Mouse (Mus musculus) thymus, postnatal 4 days (tissue): ENCODE results near the gene AC140267.1.

Experiments
- DNase-seq: peaks from one replicate; pipeline ENCODE4 v3.0.0; 2021

Gene AC140267.1

GRCm38 (mm10) chr15:80235535-80235934 is at the start of gene AC140267.1:
TSS of gene AC140267.1 (plus strand) at chr15:80235835.
- DNase-seq: no peak

- no peak for DNase-seq
Observed at GRCm38 (mm10) chr15:80188927-80189326, 46.7 kb upstream of the AC140267.1 start.

- DNase-seq: no peak
Observed at GRCm38 (mm10) chr15:80190075-80190474, 45.6 kb upstream of the AC140267.1 start.

- no peak for DNase-seq
Observed at GRCm38 (mm10) chr15:80191585-80192245, 43.9 kb upstream of the AC140267.1 start.

GRCm38 (mm10) chr15:80192246-80192585 is 43.4 kb upstream of the AC140267.1 start:
- peak; percentile 63 for DNase-seq

GRCm38 (mm10) chr15:80192847-80193246 is 42.8 kb upstream of the AC140267.1 start:
- no peak for DNase-seq

GRCm38 (mm10) chr15:80199556-80199955 is 36.1 kb upstream of the AC140267.1 start:
- DNase-seq: no peak

- DNase-seq: no peak
Observed at GRCm38 (mm10) chr15:80202111-80202775, 33.4 kb upstream of the AC140267.1 start.

GRCm38 (mm10) chr15:80203406-80203805 is 32.2 kb upstream of the AC140267.1 start:
- peak; percentile 81 for DNase-seq

- no peak for DNase-seq
Observed at GRCm38 (mm10) chr15:80206057-80206565, 29.5 kb upstream of the AC140267.1 start.

- DNase-seq: no peak
Observed at GRCm38 (mm10) chr15:80208446-80208845, 27.2 kb upstream of the AC140267.1 start.

GRCm38 (mm10) chr15:80213688-80214087 is 21.9 kb upstream of the AC140267.1 start:
- DNase-seq: no peak

- peak; percentile 80 for DNase-seq
Observed at GRCm38 (mm10) chr15:80215716-80216479, 19.7 kb upstream of the AC140267.1 start.

- DNase-seq: no peak
Observed at GRCm38 (mm10) chr15:80216480-80216820, 19.2 kb upstream of the AC140267.1 start.

GRCm38 (mm10) chr15:80217476-80217875 is 18.2 kb upstream of the AC140267.1 start:
- no peak for DNase-seq

- DNase-seq: peak; percentile 70
Observed at GRCm38 (mm10) chr15:80219211-80219610, 16.4 kb upstream of the AC140267.1 start.

- no peak for DNase-seq
Observed at GRCm38 (mm10) chr15:80219705-80220657, 15.7 kb upstream of the AC140267.1 start.

GRCm38 (mm10) chr15:80221031-80221430 is 14.6 kb upstream of the AC140267.1 start:
- no peak for DNase-seq

- no peak for DNase-seq
Observed at GRCm38 (mm10) chr15:80223751-80224150, 11.9 kb upstream of the AC140267.1 start.

- peak; percentile 96 for DNase-seq
Observed at GRCm38 (mm10) chr15:80225208-80225607, 10.4 kb upstream of the AC140267.1 start.

GRCm38 (mm10) chr15:80225796-80226195 is 9.8 kb upstream of the AC140267.1 start:
- DNase-seq: peak; percentile 82

GRCm38 (mm10) chr15:80228071-80228800 is 7.4 kb upstream of the AC140267.1 start:
- DNase-seq: no peak
